Mouse (Mus musculus): ENCODE measurements around the gene Pcca.

Gene Pcca

GRCm38 (mm10) chr14:122920011-122920410 is 385.9 kb downstream of the Pcca start:
- DNase-seq (ENCODE audit: low read depth, low spot score) = peak; percentile 32

- DNase-seq (ENCODE audit: low read depth, low spot score) = peak; percentile 54
These were observed 402.3 kb downstream of the Pcca start for GRCm38 (mm10) chr14:122936460-122936859.
